Mouse (Mus musculus) heart, postnatal 25 days (tissue): Measurements from ENCODE around the gene Birc5. TPM values are rescaled to one million over a fixed set of nuclear protein-coding genes. Genes with fewer than 3 reads are reported as not detected.
"Not testable (repeated sequence)": the region's sequence is repeated elsewhere in the genome, so short reads cannot be mapped to it uniquely, and the experiment has no call there.

ENCODE experiments used
- DNase-seq: peaks from one replicate; pipeline ENCODE4 v3.0.0; 2022; ENCODE audit warnings: low spot score
- intact Hi-C: fragments of 180-260 bp; cut with DNase I; formaldehyde crosslinking; loops from one replicate; pipeline ENCODE4 v1.15.1; 2025
- total RNA-seq, 2 experiments: library from RNA; stranded (reverse); gene quantifications; 2 replicates each; pipeline ENCODE4 v1.2.3; 2021

The Birc5 gene
- total RNA-seq, 2 experiments from 2014 or later: 0.73 to 1.3 TPM

- DNase-seq: peak; percentile 67
- intact Hi-C loops: loop anchor here (2.0 kb wide), 3 partner anchors 47 to 441 kb away; no protein-coding TSS in a partner anchor
These were observed 23.5 kb upstream of the Birc5 start, which contains the start of the genes Afmid and Tk1 for GRCm38 (mm10) chr11:117825333-117826101. TSS of gene Afmid (plus strand) at chr11:117825924. TSS of gene Tk1 (minus strand) at chr11:117826092.

- DNase-seq: no peak
- intact Hi-C loops: no loop called here
These were observed 22.9 kb upstream of the Birc5 start for GRCm38 (mm10) chr11:117826164-117826563.

GRCm38 (mm10) chr11:117826916-117827315 is 22.1 kb upstream of the Birc5 start:
- intact Hi-C loops: no loop called here
- DNase-seq: no peak

GRCm38 (mm10) chr11:117827386-117827785 is 21.7 kb upstream of the Birc5 start:
- intact Hi-C loops: no loop called here
- no peak for DNase-seq

GRCm38 (mm10) chr11:117828149-117828887 is 20.7 kb upstream of the Birc5 start:
- intact Hi-C loops: no loop called here
- no peak for DNase-seq

GRCm38 (mm10) chr11:117828888-117829604 is 20.0 kb upstream of the Birc5 start:
- peak; percentile 36 for DNase-seq
- intact Hi-C loops: no loop called here

- no peak for DNase-seq
- intact Hi-C loops: no loop called here
These were observed 19.3 kb upstream of the Birc5 start for GRCm38 (mm10) chr11:117829671-117830215.

GRCm38 (mm10) chr11:117830401-117830800 is 18.6 kb upstream of the Birc5 start:
- DNase-seq: no peak
- intact Hi-C loops: no loop called here

- intact Hi-C loops: no loop called here
- DNase-seq: peak; percentile 40
These were observed 16.7 kb upstream of the Birc5 start for GRCm38 (mm10) chr11:117832086-117832969.

GRCm38 (mm10) chr11:117833509-117833908 is 15.5 kb upstream of the Birc5 start:
- intact Hi-C loops: not testable (repeated sequence)

GRCm38 (mm10) chr11:117834086-117834485 is 15.0 kb upstream of the Birc5 start:
- no peak for DNase-seq
- intact Hi-C loops: no loop called here

More at GRCm38 (mm10) chr11:117833509-117833908, 15.5 kb upstream of the Birc5 start:
- not testable (repeated sequence) for DNase-seq

- intact Hi-C loops: no loop called here
- DNase-seq: no peak
These were observed 12.7 kb upstream of the Birc5 start for GRCm38 (mm10) chr11:117836306-117836705.

- no peak for DNase-seq
- intact Hi-C loops: no loop called here
These were observed 10.5 kb upstream of the Birc5 start for GRCm38 (mm10) chr11:117838572-117838971.

GRCm38 (mm10) chr11:117839021-117839420 is 10.0 kb upstream of the Birc5 start:
- DNase-seq: no peak
- intact Hi-C loops: no loop called here

- DNase-seq: no peak
- intact Hi-C loops: no loop called here
These were observed 8.1 kb upstream of the Birc5 start for GRCm38 (mm10) chr11:117840910-117841309.

GRCm38 (mm10) chr11:117843434-117843833 is 5.6 kb upstream of the Birc5 start:
- intact Hi-C loops: no loop called here

GRCm38 (mm10) chr11:117844997-117845396 is 4.1 kb upstream of the Birc5 start:
- intact Hi-C loops: no loop called here

More at GRCm38 (mm10) chr11:117843434-117843833, 5.6 kb upstream of the Birc5 start:
- DNase-seq: no peak

GRCm38 (mm10) chr11:117845651-117846050 is 3.4 kb upstream of the Birc5 start:
- DNase-seq: no peak
- intact Hi-C loops: no loop called here

More at GRCm38 (mm10) chr11:117844997-117845396, 4.1 kb upstream of the Birc5 start:
- no peak for DNase-seq

GRCm38 (mm10) chr11:117846640-117847039 is 2.4 kb upstream of the Birc5 start:
- intact Hi-C loops: no loop called here

More at GRCm38 (mm10) chr11:117846640-117847039, 2.4 kb upstream of the Birc5 start:
- DNase-seq: no peak
